Mouse (Mus musculus): Measurements from ENCODE around the gene Nek8.
"Not testable (repeated sequence)": the region's sequence is repeated elsewhere in the genome, so short reads cannot be mapped to it uniquely, and the experiment has no call there.

DNA sequence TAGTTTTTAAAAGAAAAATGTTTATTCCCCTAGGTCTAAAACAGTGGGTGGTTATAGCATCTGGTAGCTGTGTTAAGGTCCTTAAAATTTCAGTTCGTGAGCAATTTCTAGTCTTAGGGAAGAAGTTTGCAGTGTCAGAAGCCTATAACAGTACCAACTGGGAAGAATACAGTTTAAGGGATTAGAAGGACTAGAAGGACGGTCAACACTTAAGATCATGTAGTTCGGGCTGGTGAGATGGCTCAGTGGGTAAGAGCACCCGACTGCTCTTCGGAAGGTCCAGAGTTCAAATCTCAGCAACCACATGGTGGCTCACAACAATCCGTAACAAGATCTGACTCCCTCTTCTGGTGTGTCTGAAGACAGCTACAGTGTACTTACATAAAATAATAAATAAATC, 8.2 kb upstream of the Nek8 start:
- not testable (repeated sequence) for TF ChIP-seq CTCF, POLR2A (IDR thresholded peaks at IDR 0.05; ENCODE audit: insufficient read depth, low read depth, low read length)
